Mouse (Mus musculus): ENCODE results near the gene Fmo2. TPM values are rescaled to one million over a fixed set of nuclear protein-coding genes. Genes with fewer than 3 reads are reported as not detected.

Fmo2 gene
- total RNA-seq (2021) = 10 to 100 TPM; 41.6 to 51.5 TPM
- long read RNA-seq, experiment 1, full-length matches to known transcripts = 13 of 20 reads
- long read RNA-seq, experiment 1, partial matches to known transcripts = 0 of 20 reads
- long read RNA-seq, experiment 1, other reads (novel, unspliced or antisense) = 7 of 20 reads
- long read RNA-seq, experiment 2, full-length matches to known transcripts = 5 of 10 reads
- long read RNA-seq, experiment 2, partial matches to known transcripts = 0 of 10 reads
- long read RNA-seq, experiment 2, other reads (novel, unspliced or antisense) = 5 of 10 reads

DNA sequence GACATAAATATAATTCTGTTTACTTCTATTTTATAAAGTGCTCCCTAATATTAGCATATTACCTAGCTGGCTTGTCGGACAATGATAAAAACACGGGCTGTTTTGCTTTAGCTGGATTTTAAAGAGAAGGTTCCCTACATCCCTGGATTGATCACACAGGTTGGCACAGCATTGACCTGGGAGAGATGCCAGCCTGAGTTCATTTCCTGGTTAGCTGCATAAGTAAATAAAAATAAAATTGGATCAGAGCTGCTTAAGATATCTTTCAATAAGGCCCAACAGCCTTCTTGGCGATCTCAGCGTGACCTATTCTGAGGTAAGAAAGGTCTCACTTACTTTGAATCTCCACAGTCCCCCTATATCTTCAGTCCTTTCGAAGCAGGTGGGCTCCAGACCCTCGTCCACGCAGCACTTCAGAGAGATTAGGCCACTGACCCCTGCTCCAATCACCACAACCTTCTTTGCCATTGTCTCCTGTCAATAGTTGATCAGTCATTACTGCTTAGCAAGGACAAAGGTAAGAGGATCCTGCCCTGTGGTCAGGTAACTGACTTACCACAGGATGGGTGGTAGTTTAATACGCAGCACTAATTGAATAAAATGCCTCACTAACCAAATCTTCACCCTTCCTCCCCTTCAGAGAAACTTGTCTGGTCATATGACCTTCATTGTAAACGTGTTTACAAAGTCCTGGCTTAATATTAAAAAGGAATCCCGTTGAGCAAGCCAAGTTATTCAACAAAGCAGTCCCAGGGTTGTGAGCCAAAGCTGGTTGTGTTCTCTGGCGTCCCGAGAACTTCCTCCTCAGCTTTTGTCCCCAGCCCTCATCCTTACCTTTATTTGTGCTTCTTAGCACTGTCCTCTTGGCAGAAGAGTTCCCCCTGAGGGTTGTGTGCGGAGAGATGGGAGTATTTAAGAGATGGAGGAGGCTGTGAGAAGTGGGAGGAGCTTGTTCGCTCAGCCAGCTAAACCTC is at the start of gene Fmo2:
Fmo2 (minus strand) TSS at position 889 of the 974 bp plus-strand sequence.
- DNase-seq = peak; percentile 76 to 86

- DNase-seq = no peak
Measured at GRCm38 (mm10) chr1:162947934-162948333, 49.4 kb upstream of the Fmo2 start.

DNA sequence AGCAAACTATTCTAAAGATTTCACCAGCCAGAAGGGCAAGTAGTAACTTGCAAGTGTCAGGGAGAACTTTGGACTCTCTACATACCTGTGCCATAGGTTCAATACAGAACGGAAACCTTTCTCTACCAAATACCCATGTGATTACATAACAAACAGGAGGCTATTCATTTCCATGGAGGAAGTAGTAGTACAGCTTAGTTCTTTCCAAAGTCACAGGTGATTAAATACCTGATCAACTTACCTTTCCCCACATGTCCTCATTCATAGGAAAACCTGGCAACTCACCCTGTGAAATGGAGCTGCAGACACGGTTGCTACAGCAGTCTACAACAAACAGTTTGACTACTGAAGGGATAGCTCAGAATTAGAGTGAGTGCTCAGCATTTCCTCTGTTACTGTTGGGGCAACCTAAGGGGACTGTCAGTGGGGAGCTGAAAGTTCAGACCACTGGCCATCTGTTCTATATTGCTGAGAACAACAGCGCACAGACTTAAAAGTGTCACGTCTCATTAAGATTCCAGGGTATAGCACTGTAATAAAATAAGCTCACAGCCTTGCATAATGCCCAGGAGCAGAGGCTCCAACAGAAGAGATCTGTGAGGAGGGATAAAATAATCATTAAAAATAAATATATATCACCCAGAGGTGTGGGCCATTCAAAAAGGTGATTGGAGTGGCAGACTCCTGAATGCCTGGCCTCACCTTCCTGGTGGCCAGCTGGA is 48.5 kb upstream of the Fmo2 start:
- DNase-seq = no peak

GRCm38 (mm10) chr1:162943700-162944099 is 45.2 kb upstream of the Fmo2 start:
- no peak for DNase-seq

- peak; percentile 44 to 54 for DNase-seq
Measured at GRCm38 (mm10) chr1:162938696-162939351, 40.3 kb upstream of the Fmo2 start.

DNA sequence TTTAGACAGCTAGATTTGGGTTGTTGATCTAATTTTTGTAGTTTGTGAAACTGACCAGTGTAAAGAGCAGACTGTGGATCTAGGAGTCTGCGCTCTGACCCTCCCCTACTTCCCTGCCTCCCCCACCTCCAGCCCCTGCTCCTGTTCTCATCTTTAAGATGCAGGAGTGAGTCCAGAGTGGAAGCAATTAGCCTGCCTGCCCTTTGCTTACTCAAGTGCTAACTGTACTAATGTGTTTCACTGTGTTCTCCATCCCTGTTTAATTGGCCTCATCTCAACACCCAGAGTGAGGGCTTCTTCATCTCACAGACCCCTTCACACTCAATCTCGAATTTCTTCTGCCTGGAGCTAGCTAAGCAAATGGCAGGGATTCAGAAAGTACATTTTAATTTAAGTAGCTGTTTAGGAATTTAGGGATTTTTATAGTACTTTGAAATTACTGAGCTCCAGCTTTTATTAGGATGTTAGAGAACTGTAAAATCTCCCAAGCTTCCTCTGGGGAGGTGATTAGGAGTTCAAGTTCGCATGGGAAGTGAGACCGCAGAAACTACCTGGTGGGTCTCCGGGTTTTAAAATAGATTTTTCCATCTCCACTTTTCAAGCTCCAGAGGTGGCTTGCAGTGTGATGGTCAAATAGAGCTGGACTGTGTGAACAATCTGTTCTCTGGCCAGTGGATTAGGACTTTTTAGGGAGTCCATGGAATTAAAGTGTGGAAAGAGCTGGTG is 39.6 kb upstream of the Fmo2 start:
- peak in 1 of 2 experiments; percentile 20 for DNase-seq

- no peak for DNase-seq
Measured at GRCm38 (mm10) chr1:162937415-162937814, 38.9 kb upstream of the Fmo2 start, which contains the start of gene Fmo6. Gene Fmo6 (minus strand): TSS chr1:162937515.

- DNase-seq = no peak
Measured at GRCm38 (mm10) chr1:162934374-162935012, 36.0 kb upstream of the Fmo2 start.

DNA sequence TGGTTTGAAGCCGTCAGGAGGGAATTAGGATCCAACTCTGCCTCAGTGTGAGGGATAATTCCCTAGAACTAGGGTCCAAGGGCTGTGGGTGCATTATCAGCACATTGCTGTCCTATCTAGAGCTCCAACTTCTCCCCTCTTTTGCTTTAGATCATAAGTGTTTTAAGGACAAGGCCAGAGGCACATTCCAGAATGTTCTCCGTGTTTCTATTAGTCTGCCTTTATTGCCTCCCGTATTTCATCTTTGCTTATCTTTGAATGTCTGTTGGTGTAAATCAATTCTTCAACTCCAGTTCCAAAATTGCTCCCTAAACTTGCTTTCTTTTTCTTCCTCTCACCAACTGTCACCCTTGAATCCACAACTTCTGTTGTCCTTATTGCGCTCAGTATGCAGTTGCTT is 33.9 kb upstream of the Fmo2 start:
- no peak for DNase-seq

DNA sequence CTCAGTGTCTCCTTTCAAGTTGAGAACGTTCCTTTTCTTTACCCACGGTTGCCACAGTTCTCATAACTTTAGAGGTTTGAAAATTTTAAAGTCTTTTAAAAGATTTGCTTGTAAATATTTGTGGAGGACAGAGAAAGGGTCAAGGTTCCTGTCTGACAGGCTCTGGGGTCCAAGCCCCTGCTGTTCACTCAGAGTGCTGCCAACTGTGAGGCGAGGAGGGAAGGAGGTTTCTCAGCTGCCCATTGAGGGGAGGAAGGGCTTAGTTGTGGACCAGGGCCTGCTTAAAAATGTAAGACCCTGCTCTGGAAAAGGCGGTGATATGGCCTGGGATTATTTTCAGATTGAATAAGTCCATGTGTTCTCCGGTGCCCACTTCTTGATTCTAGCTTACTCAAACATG is 33.4 kb upstream of the Fmo2 start:
- DNase-seq = peak in 1 of 2 experiments; percentile 26

DNA sequence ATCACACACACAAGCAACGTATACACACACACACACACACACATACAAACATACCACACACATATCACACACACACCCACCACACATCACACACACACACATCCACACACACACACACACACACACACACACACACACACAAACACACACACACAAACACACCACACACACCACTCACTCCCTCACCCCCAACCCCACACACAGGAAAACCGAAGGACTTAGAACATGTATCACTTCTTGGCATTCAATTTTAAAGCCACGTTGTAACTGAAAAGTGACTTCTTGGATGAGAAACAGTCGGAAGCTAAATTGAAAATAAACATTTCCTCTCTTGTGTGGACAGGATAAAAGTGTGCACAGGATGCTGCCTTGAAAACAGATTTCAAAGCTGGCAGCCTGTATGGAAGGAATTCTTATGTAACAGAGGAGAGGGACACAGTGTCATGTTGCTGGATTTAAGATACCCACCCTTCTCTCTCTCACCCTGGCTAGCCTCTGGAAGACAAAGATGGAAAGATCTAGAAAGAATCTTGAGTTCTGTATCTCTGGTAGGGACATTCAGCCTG is 32.9 kb upstream of the Fmo2 start:
- peak; percentile 42 to 75 for DNase-seq

GRCm38 (mm10) chr1:162930631-162931030 is 32.1 kb upstream of the Fmo2 start:
- peak; percentile 43 to 49 for DNase-seq

DNA sequence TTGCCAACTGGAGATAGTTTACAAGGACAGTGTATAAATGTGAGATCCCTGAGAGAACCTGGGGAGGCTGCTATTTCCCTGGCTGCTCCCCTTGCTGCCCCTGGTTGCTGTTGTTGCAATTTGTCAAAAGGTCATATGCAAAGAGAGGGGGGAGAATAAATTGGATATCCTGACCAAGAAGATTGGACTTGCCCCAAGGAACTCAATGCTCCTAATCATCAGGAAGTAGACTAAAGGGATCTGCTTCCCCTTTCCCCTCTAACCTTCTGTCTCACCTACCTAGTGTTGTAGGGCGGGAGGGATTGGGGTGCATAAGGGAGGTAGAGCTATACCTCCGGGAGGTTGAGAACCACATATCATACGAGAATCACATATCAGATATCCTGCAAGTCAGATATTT is 30.6 kb upstream of the Fmo2 start:
- DNase-seq = peak; percentile 22 to 52

- no peak for DNase-seq
Measured at GRCm38 (mm10) chr1:162925121-162925520, 26.6 kb upstream of the Fmo2 start.

DNA sequence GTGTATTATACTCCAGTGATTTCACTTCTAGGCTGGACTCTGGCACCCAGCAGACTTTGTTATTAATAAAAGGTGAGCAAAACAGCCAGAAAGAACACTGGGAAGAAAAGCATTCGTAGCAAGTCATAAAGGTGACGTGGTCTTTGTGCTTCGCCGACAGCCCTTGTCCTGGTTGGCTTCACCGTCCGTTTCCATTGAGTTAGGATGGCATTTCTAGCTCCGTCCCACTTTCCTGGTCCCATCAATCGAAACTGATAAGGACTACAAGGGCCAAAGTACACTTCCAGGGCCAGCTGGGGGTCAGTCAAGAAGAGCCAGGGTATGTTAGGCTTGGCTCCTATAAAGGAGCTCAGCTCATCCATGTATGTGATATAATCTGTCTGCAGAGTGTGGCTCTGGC is 18.1 kb upstream of the Fmo2 start:
- no peak for DNase-seq

DNA sequence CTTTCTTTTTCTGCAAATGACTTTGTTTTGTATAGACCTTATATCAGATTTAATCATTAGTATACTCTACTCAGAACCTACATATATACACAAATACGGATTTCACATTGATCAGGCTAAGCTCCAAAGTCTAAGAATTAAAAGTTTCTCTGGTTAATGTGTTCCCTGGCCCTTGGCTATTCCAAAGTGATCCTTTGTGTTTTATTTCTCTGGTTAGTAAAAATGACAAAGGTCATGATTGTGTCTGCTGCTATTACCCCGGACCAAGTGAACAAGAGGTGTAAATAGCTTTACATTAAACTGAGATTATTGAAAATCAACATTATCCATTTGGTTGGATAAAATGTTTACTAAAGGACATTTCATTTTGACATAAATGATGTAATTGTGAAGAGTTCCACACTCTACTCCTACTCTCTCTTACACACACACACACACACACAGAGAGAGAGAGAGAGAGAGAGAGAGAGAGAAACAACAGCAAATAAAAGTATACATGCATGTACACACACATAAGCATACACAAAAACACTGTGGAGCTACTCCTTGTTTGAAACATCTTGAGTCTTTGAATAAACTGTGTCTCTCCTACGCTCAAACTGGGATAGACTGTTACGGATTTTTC is 16.5 kb upstream of the Fmo2 start:
- DNase-seq = no peak

- no peak for DNase-seq
Measured at GRCm38 (mm10) chr1:162912085-162912484, 13.6 kb upstream of the Fmo2 start.

- no peak for DNase-seq
Measured at GRCm38 (mm10) chr1:162901879-162902278, 3.4 kb upstream of the Fmo2 start.

DNA sequence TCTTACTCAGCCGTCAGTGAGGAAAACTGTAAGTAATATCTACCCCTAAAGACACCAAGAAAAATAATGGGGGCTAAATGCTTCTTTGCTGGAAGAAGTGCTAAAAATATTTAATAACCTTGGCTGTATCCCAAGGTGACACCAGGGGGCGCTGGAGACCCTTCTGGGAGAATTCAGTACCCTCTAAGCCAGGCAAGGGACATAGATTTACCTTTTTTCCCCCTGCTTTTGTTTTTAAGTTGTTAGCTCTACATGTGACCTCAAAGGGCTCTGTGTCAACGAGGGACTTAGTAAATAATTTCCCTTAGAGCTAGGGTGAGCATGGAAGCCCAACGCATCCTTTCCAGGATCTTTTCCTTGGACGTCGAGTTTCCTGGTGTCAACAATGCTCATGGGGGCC is 2.6 kb downstream of the Fmo2 start:
- DNase-seq = peak; percentile 71 to 92

DNA sequence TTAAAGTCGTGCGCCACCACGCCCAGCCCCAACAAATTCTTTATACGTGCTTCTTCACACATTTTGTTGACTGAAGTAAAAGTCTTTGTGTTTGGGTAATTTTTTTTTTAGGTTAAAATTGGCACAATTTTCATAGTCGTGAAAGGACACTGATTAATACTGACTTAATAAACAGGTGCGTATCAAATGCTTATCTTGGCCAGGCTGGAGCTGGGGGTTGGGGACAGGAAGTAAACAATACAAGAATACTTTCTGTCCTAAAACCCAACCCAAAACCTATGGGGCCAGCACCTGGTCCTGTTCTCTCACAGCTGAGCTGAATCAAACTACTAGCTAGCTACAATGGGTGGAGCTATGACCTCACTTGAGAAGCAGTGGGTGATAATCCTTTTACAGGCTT is 5.5 kb downstream of the Fmo2 start:
- DNase-seq = peak; percentile 39 to 50
